Mouse (Mus musculus) T-helper 2 cell (primary cell): ENCODE data around the gene Exosc8.

ENCODE experiments used
- in situ Hi-C: fragments of 300-600 bp; cut with MboI, MseI; formaldehyde crosslinking; loops from one replicate; pipeline ENCODE4 v1.15.1; 2025; ENCODE audit warnings: high pct_unique_total_duplicates

Exosc8 gene

DNA sequence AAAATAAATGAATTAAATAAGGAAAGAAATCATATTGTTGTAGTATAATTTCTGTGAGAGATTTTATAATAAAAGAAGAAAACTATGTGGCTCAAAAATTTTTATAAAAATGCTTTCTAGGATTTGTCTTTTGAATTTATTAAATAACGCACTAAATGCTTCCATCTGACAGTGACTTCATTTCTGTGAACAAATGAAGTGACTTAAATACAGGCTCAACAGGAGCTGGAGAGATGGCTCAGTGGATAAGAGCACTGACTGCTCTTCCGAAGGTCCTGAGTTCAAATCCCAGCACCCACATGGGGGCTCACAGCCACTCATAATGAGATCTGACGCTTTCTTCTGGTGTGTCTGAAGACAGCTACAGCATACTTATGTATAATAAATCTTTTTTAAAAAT lies 50.0 kb downstream of the Exosc8 start:
- in situ Hi-C loops: loop anchor here (10.0 kb wide), 1 partner anchor 330 kb away; no protein-coding TSS in a partner anchor

DNA sequence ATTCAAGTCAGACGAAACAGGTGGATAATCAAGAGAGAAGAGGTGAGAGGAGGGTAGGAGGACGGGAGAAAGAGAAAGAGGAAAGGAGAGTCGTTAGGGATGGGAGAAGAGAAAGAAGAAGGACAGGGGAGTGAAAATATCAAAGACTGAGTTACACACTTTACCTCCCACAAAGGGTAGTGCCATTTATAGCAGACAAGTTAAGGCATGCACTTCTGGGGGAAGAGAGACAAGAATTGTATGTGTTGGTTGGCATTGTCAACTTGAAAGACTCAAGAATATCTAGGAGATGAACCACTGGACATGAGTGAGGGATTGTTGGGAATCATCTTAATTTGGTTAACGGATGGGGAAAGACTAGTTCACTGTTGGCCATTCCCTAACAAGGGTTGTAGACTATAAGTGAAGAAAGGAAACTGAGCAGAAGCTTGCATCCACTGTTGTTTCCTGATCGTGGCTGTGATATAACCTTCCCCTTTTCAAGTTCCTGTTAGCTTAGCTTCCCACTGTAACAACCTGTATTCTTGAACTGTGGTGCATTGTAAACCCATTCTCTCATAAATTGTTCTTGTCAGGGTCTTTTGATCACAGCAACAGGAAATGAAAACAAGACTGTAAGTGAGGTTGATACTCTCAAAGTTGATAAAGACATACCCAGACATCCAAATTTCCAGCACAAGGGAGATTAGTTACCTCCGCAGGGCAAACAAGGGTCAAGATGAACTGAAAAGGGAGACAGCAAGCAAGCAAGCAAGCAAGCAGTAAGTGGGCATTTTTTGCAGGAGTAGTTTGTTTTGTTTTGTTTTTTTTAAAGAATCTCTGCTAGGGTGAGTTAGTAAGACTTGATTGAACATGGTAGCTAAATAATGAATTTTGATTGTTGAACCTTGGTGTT lies 53.6 kb downstream of the Exosc8 start:
- in situ Hi-C loops: loop anchor here (10.0 kb wide), 1 partner anchor 327 kb away; no protein-coding TSS in a partner anchor
